Mouse (Mus musculus): ENCODE results near the gene Rpl11.

The Rpl11 gene

GRCm38 (mm10) chr4:136070592-136070991, 17.4 kb upstream of the Rpl11 start:
- no peak for DNase-seq (ENCODE audit: low spot score)

- DNase-seq (ENCODE audit: low spot score), result peak; percentile 85
Measured at GRCm38 (mm10) chr4:136069954-136070353, 16.7 kb upstream of the Rpl11 start.

- DNase-seq (ENCODE audit: low spot score), result no peak
Measured at GRCm38 (mm10) chr4:136069313-136069712, 16.1 kb upstream of the Rpl11 start.

GRCm38 (mm10) chr4:136063143-136063542, 9.9 kb upstream of the Rpl11 start:
- DNase-seq (ENCODE audit: low spot score), result no peak

- DNase-seq (ENCODE audit: low spot score), result peak; percentile 61
Measured at GRCm38 (mm10) chr4:136059800-136060488, 6.7 kb upstream of the Rpl11 start.

GRCm38 (mm10) chr4:136057916-136058315, 4.7 kb upstream of the Rpl11 start:
- DNase-seq (ENCODE audit: low spot score), result no peak

- DNase-seq (ENCODE audit: low spot score), result no peak
Measured at GRCm38 (mm10) chr4:136056030-136056429, 2.8 kb upstream of the Rpl11 start.

- DNase-seq (ENCODE audit: low spot score), result no peak
Measured at GRCm38 (mm10) chr4:136053843-136054242, 615 bp upstream of the Rpl11 start.

- peak; percentile 21 for DNase-seq (ENCODE audit: low spot score)
Measured at GRCm38 (mm10) chr4:136052534-136053246, 538 bp downstream of the Rpl11 start.

- no peak for DNase-seq (ENCODE audit: low spot score)
Measured at GRCm38 (mm10) chr4:136052060-136052459, 1.2 kb downstream of the Rpl11 start.

- no peak for DNase-seq (ENCODE audit: low spot score)
Measured at GRCm38 (mm10) chr4:136050226-136050625, 3.0 kb downstream of the Rpl11 start.

- no peak for DNase-seq (ENCODE audit: low spot score)
Measured at GRCm38 (mm10) chr4:136048291-136049032, 4.8 kb downstream of the Rpl11 start.

GRCm38 (mm10) chr4:136047626-136048025, 5.6 kb downstream of the Rpl11 start:
- DNase-seq (ENCODE audit: low spot score), result no peak

- DNase-seq (ENCODE audit: low spot score), result no peak
Measured at GRCm38 (mm10) chr4:136046888-136047287, 6.3 kb downstream of the Rpl11 start.

- no peak for DNase-seq (ENCODE audit: low spot score)
Measured at GRCm38 (mm10) chr4:136045091-136045490, 8.1 kb downstream of the Rpl11 start.

GRCm38 (mm10) chr4:136043784-136044400, 9.3 kb downstream of the Rpl11 start:
- DNase-seq (ENCODE audit: low spot score), result no peak

GRCm38 (mm10) chr4:136035078-136035477, 18.1 kb downstream of the Rpl11 start:
- no peak for DNase-seq (ENCODE audit: low spot score)

GRCm38 (mm10) chr4:136033231-136033630, 20.0 kb downstream of the Rpl11 start:
- DNase-seq (ENCODE audit: low spot score), result no peak

GRCm38 (mm10) chr4:136030968-136031909, 22.0 kb downstream of the Rpl11 start:
- no peak for DNase-seq (ENCODE audit: low spot score)

GRCm38 (mm10) chr4:136028689-136029088, 24.5 kb downstream of the Rpl11 start:
- no peak for DNase-seq (ENCODE audit: low spot score)

GRCm38 (mm10) chr4:136028132-136028564, 25.1 kb downstream of the Rpl11 start:
- peak; percentile 25 for DNase-seq (ENCODE audit: low spot score)
